Mouse (Mus musculus): Measurements from ENCODE around the gene Dync1i2.

GRCm38 (mm10) chr2:71192195-71192807 is 19.2 kb upstream of the Dync1i2 start:
- TF ChIP-seq POLR2A (IDR thresholded peaks at IDR 0.05; ENCODE audit: insufficient read length, low read depth) (no peak), MAX (IDR thresholded peaks at IDR 0.05; ENCODE audit: low read depth) (no peak), MYOD1 (IDR thresholded peaks at IDR 0.05; ENCODE audit: control insufficient read depth in 1 of 3, insufficient read length in 2 of 3, low read depth in 2 of 3) (no peak), CEBPB (IDR thresholded peaks at IDR 0.05; ENCODE audit: insufficient read depth, poor library complexity, severe bottlenecking) (no peak), REST (IDR thresholded peaks at IDR 0.05; ENCODE audit: insufficient read depth, insufficient read length) (no peak), POLR2AphosphoS2 (IDR thresholded peaks at IDR 0.05; ENCODE audit: insufficient read length, low read depth) (no peak)

Measured in myocyte (in vitro differentiated cells).